Mouse (Mus musculus) thymus, postnatal 25 days (tissue): ENCODE results near the gene Elovl5.

ENCODE experiments used
- DNase-seq: peaks from one replicate; pipeline ENCODE4 v3.0.0; 2022

The Elovl5 gene

DNA sequence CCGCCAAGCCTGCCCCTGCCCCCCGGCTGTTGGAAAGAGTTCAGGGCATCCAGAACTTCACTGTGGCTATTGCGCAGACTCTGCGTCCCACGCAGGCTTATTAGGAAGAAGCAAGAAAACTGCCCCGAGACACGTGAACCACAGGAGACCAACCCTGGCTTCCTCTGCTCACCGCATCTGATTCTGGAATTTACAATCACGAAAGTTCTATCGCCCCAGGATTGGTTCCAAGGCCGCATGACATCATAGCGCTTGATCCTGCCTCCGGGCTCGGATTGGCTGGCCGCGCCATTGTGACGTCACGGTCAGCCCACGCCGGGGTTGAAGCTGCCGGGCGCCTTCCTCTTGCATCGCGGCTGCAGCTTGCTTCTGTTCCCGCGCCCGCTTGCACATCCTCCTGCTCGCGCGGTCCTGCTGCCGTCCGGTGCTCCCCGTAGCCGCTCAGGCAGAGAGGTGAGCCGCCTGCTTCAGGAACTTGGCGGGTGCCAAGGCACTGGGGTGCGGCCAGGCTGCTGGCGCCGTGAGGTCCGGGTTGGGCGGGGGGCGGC is at the start of gene Elovl5:
Elovl5 (plus strand) TSS at position 291 of the 548 bp plus-strand sequence.
- DNase-seq: peak; percentile 97

DNA sequence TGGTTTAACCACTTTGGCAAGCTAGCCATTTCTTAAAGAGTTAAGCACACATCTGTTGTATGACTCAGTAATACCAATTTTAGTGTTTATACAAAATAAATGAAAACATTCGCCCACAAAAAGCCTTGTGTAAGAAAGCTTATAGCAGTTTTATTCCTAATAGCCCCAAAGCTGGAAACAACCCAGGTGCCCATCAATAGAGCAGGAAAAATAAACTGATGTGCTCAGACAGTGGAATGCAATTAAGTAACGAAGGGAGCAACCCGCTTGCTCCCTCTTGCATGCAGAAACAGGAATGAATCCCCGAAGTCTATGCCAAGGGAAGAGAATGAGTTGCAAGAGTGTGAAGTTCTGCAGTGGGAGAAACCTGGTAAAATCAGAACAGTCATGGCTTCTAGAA is 25.7 kb upstream of the Elovl5 start:
- no peak for DNase-seq

DNA sequence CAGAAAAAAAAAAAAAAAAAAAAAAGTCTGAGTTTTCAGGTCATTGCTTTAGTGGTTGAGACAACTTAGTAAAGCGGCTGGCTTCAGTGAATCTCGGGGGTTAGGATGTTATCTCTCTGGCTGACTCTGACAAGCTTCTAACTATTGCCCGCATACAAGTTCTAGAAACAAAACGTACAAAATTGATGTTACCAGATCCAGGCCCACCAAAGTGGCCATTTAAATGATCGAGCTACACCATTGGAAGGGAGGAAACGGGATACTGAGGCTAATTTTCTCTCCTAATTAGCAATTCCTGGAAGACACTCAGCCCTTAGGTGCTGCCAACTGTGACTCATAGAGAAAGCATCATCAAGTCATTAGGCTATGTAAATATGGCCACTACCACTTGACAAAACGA is 18.6 kb upstream of the Elovl5 start:
- no peak for DNase-seq

DNA sequence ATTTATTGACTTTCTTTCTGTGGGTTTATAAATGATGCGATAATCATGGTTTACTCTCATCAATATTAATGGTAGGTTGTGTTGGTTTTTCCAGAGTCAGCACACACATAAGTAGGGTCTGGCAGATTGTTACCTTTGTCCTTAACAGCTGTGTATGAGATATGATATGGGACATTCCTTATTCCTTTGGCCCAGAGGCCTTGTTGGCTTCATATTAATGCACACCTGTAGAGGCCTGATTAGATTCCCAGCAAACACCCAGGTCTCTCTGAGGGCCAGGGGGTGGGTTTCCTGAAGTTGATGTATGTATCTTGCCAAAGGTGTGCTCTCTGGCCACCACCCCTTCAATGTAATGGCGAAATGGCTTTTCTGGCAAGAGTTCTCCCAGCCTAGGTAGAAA is 13.0 kb upstream of the Elovl5 start:
- DNase-seq: no peak

DNA sequence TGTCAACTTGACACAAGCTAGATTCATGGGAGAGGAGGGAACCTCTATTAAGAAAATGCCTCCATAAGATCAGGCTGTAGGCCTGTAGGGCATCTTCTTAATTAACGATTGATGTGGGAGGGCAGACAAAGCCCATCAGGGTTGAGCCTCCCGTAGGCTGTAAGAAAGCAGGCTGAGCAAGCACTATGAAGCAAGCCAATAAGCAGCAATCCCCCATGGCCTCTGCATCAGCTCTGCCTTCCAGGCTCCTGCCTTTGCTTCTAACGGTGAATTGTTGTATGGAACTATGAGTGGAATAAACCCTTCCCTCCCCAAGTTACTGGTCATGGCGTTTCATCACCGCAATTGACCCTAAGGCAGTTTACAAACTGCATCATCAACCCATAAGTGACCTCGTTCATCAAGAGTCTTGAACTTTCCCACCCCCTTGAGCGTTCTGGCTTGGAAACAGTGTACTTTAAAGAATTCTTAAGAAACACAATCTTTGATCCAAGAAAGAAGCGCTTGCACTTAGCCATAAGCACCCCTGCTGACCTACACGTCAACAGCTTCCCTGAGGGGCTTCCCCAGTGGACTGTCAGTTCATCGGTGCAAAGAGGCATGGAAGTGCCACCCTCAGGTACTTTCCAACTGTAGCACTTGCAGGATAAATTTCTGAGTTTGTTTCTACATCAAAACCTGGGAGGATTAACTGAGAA is 7.4 kb upstream of the Elovl5 start:
- no peak for DNase-seq

DNA sequence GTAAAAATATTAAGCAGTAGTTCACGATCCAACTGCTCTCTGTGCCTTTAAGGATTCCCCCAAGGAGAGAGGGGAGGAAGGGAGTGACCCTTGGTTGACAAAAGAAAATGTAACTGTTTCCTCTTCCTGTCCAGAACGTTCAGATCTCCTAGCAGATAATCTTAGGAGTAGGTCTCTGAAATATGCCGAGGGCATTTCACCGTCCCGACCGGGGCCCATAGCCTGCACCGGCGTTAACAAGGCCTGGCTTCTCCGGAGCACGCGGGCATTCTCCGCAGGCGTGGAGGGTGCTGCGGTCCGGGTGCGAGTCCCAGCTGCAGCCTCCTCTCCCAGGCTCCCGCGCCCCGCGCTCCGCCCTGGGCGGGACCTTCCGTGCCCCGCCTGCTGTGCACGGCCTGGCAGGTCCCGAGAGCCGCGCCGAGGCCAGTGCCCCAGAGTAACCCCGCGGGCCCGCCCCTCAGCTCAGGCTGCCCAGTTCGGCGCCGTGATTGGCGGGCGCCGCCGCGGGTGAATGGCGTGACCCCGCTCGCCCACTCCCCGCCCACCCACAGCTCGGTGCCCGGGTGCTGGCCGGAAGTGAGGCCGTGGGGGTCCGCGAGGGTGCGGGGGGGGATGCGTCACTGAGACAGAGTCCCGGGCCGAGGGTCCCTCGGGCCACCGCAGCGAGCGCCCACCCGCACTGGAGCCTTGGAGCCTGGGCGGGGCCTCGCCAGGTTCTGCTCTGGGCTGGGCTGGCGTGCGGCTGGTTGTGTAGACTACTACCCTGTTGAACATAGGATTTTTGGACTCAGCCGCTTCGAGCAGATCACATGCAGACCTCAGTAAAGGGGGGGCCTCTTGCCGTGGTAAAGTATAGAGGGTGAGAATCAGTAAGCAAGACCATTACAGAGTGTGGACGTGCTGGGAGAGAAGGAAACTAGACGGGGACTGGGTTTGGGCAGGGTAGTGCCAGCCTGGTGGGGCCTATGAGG is 6.6 kb upstream of the Elovl5 start:
- DNase-seq: peak; percentile 91

DNA sequence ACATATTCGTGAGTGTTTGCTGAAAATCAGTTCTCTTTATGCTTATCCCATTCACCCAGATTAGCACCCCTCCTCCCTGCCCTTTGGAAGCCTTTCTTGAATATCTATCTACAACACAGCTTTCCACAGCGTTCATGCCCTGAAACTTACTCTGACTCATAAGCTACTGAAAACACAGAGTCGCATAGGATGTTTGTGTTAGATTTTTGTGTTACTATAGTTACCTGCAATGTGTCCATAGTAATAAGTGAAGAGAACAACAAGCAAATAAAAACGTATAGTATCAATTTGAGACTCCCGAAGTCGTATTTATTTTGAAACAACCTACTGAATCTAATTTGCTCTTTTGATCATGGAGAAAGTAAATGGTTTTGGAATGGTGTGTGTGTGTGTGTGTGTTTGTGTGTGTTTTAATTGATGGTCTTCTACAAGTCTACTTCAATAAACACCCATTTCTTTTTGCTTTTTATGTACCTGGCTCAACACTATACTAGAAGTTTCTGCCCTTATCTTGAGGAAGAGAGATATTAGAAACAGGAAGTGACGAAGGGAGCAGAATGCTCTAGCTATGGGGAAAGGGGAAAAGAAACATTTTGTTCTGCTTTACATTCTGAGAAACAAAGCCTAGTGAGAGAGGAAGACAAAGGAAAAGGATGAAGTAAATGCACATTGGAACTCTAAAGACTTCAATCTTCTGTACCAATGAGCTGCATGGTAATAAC is 5.5 kb upstream of the Elovl5 start:
- DNase-seq: no peak

DNA sequence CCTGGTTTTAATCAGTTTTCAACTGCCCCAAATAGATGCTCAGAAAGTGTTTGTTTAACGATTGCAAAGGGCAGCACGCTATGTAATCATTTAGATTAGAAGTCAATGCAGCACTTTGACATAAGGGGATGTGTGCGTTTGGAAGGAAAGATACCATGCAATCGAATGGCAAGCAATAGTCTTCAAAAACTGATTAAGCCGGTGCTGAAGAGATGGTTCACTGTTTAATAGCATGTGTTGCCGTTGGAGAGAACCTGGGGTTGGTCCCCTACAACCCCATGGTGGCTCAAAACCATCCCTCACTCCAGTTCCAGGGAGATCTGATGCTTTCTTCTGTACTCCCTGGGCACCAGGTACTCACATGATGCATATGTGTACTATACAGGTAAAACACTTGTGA is 4.9 kb upstream of the Elovl5 start:
- DNase-seq: no peak

DNA sequence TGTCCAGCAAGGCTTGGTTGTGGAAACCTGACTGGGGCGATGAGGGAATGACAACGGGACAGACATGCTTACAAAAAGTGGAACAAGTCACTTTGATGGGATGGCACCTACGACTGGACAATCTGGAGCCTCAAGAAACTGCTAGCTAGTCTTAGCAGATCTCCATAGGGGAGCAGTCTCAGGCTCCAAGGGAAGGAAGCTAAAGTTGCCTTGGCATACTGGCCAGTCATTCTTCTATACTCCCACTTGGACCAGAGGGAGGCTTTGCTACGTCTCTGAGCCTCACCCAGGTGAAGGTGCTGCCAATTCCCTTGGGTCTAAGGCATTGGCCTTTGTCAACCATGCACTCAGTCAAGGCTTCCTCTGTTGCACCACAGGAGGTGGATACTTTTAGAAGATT is 2.5 kb upstream of the Elovl5 start:
- no peak for DNase-seq

DNA sequence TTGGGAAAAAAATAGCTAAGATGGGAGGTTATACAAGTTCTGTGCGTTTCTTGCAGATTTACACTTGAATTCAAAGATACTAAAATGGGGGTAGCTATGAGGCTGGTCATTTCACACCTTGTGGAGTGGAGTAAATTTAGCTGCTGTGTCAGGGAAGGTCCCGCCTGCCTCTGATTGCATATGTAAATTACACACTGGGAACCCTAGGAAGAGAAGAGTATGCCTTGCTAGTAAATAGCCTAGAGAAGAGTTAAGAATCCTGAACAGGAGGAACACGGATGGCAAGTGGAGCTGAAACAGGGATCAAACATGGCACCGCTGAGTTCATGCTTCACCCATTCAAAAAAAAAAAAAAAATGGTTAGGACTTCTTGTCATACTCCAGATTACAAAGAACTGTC is 1.4 kb upstream of the Elovl5 start:
- no peak for DNase-seq

DNA sequence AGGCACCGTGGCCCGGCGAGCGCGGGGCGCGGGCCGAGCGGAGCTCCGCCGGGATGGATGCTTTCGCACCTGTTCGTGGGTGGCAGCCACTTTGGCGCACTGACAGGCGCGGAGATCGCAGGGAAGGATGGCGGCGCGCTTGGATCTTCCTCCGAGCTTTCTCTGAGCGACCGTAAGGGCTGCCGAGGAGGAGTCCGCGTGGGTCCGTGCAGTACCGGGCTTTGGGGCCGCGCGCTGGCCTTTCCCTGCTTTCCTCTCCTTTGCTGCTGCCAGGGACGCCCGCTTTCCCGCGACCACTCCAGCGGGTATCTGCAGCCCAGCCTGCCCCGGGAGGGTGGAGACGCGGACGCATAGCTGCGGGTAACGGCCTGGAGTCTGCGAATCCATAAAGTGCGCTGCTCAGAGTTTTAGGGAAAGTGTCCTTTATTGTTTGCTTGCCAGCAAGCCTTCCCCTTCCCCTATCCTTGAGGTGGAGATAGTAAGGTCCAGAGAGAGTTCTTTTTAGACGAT is 513 bp downstream of the Elovl5 start:
- DNase-seq: peak; percentile 56

DNA sequence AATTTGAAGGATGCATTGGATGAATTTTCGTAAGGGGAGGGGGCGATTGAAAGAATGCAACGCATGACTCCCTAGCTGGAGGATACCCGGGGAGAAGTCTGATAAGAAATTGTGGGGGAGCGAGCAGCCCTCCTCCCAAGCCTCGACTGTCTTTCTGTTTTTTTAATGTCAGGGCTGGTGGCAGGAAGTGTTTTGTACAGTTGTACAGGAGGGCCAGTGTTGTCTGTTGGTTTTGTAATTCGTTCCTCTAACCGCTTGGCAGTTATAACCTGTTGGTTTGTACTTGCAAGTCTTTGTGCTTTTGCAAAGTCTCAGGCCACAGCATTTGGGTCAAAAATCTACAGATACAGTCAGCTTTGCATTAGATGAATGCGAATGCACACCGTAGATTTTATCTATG is 1.0 kb downstream of the Elovl5 start:
- peak; percentile 47 for DNase-seq

DNA sequence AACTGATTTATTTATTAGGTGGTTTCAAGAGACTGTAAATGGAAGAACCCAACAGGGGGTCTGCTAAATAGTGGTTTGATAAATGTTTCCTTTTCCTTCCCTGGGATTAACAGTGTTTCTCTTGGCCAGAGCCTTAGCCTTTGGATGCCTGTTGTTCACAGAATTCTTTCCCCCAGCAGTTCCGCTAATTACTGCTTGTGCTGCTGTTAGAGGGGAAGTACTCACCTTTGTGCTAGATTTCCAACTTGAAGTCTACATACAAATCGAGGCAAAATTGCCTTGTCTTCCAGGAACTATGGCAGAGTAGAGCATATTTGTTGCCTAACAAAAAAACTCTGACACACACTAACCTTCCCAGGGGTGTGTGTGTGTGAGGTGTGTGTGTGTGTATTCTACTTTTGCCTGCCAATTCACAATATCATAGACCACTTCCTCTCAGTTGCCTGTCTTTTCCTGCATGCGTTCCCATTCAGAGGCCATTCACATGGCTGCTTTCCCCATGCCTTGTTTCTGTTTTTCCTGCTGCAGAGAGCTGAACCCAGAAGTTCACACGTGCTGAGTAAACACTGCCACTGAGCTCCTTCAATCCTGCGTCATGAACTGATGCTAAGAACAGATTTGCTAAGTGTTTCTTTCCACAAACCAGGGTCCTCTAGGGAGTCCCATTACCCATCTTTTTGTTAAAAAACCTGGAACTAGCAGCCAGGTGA is 2.0 kb downstream of the Elovl5 start:
- DNase-seq: no peak

DNA sequence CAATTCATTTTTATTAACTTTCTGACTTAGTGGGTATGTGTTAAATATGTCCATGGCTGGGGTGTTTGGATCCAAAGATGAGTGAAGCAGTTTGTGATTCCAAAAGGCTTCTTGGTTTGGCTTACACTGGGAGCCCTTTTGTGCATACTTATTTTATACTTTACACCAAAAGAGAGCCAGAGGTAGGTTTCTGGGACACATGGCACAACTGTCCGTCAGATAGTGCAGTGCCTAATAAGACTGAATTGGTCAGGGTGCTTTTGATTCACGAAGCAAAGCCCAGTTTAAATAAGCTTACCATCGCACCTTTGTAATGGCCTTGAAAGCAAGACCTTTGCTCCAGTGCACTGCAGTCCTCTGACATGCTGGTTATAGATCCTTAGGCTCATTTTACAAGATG is 3.3 kb downstream of the Elovl5 start:
- DNase-seq: no peak

DNA sequence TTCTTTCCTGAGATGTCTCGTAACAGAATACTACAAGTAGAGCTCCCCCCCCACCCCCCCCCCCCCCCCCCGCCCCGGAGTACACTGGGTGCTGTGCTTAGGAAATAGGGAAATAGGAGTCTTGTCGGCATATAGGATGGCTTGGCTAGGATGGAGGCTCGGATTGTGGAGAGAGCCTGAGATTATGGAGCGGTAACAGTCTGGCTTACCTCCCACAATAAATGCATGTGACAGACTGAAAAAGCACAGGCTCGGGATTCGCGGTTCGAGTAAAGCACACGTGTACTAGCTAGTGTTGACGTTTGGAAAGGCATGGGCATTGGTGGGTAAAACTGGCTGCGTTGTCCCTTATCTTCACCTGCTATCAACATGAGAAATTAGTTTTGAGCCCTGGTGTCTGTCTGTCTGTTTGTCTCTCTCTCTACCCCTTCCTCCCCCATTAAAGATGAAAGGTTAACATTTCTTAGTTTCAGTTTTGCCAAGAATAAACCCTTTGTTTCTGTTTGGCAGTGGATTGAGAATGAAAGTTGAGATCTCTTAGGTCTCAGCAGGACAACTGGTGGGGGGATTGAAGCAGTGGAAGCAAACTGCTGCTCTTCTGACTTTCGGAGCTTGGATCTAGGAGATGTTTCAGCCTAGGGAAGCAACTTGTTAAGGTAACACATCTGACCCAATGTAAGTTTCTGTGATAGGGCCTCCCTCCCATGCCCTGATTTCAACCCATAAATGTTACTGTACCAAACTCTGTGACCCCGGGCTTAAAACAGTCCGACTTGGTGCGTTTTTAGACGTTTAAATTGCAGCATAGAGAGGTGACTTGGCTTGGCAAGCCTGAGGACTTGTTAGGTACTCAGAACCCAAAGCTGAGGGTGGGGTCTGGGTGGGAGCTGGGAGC is 4.4 kb downstream of the Elovl5 start:
- no peak for DNase-seq

DNA sequence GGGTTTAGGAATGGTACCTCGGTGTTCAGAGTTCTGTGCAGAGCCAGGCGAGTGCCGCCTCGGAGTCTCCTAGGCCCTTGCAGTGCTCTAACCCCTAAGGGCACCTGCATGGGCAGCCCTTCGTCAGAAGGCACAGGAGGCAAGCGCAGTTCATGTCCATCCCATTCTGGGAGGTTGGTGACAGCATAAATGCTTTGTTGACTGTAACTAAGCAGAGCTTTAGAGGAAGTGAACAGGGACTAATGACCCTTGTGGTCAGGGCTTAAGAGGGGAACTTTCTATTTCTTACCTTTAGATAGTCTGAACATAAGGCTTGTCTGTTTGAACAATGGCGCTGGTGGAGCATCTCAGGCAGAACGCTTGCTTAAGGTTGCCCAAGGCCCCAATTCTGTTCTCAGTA is 6.6 kb downstream of the Elovl5 start:
- DNase-seq: no peak

DNA sequence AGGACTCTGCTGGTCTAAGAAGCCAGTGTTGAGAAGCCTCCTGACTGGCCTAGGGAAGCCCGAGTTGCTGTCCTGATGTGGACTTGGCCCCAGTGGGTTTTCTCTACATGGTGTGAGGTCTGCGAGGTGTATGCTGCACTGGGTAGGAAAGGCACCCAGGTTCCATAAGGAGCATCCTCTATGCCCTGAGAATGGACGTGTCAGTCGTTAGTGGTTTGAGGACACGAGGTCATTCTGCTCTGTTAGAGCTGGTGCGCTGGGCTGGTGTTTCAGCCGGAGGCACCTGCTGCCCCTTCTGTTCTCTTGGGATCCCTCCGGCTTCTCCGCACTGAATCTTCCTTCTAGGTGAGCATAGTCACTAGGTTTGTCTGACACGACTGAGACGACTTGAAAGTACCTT is 7.0 kb downstream of the Elovl5 start:
- DNase-seq: no peak

DNA sequence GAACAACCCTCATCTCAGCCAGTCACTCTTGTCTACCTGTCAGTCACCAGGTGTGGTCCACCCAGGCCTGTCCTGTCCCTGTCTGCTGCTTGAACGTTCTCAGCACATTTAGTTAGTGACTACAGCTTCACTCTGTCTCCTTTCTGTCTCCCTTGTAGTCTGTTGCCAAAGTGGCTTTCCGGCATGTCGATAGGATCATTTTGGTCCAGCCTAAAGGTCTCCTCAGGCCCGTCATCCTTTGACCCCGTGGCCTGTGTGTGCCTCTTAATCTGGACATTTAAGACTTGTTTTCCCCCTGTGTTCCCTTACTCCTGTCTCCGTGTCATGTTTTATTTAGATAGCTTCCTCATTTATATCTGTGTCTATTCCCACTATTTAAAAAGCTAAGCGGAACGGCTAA is 9.0 kb downstream of the Elovl5 start:
- no peak for DNase-seq

DNA sequence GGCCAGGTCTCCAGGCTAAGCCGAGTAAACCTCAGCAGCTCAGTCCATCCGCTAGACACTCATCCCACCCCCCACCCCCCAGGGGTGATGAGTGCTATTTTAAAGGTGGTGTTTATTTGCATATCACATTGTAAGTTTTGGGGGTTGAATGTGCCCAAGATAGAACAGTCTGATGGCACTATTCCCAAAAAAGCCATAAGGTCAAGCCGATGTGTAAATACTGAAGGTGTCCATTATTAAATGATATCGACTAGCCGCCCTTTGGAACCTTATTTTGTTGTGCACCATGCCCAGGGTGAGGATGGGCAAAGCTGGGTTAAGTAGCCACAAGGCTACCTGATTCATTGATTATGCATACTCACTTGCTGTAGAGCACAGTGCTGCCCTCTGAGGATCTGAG is 9.7 kb downstream of the Elovl5 start:
- DNase-seq: no peak

DNA sequence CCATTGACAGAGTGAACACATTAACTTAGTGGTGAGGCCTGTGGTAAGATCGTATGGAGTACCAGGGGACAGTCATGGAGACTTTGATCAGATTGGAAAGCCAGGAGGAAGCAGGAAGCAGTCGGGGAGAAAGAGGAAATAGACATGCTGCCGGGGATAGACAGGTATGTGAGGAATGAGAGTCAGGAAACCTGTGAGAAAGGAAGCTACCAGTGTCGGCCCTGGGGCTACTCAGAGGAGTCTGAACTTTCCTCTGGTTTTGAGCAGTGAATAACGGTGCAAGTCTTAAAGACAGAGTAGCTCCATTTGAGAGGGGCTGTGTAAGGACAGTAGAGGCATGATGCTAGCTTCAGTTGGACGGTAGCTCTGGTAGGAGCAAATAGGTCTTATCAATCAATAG is 10.3 kb downstream of the Elovl5 start:
- DNase-seq: no peak

DNA sequence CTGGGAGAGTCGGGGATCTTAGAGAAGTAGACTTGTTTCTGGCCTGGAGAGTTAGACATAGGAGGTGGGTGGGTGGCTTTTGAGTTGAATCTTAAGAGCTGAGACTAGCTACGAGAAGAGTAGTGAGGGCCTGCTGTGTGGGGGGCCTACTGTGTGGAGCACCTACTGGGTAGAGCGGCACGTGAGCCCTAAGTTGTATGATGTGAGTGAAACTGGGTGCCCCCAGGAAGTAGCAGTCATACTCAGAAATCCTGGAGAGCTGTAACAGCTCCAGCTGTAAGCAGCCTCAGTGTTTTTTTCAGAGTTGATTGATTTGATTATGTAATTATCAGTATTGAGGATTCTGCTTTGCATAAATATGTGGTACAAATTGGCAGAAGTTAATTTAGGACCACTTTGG is 11.6 kb downstream of the Elovl5 start:
- DNase-seq: no peak
